Mouse (Mus musculus) adrenal gland, postnatal 25 days (tissue): ENCODE data around the gene Mrrf. TPM values are rescaled to one million over a fixed set of nuclear protein-coding genes. Genes with fewer than 3 reads are reported as not detected.
A peak's percentile ranks its signal among the peaks of the same experiment; 100 is the strongest.

Source experiments
- DNase-seq: peaks from one replicate; pipeline ENCODE4 v3.0.0; 2021; ENCODE audit warnings: mixed read lengths
- total RNA-seq: library from RNA; stranded (reverse); gene quantifications from 2 replicates; pipeline ENCODE4 v1.2.3, GENCODE M21; 2021

The Mrrf gene
- total RNA-seq, 1 experiment from 2014 or later, result 24.6 TPM

- no peak for DNase-seq
Measured at GRCm38 (mm10) chr2:36201756-36202610, 65.8 kb downstream of the Mrrf start.

DNA sequence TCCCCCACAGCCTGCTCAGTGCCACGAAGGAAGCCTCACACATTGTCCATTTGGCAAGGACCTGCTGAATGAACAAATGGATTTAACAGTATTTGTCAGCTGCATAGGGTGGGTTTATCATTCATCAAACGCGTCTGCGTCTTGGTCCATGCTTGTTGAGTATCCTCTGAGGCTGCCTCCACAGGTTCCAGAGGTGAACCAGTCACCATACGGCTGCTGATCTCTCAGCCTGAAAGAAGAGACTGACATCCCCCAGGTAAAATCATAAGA, 66.4 kb downstream of the Mrrf start:
- no peak for DNase-seq

- no peak for DNase-seq
Measured at GRCm38 (mm10) chr2:36203011-36203825, 67.0 kb downstream of the Mrrf start.

DNA sequence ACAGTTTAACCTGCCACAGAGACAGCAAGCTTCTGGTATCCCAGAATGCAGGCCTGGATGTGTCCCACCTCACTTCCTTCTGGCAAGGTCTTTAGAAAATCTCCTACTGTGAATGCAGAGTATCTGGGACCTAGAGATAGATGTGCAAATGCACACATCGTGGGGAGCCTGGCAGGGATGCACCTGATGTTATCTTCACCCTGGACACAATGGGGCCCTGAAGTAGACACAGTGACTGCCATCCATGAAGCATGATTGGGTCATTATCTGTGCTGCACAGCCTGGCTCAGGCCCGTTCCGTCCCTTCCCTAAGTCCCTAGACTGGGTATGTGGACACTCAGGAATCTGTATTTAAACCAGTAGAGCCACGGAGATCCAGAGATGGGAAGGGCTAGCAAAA, 68.4 kb downstream of the Mrrf start:
- no peak for DNase-seq

- DNase-seq, result no peak
Measured at GRCm38 (mm10) chr2:36207071-36207470, 70.9 kb downstream of the Mrrf start.

DNA sequence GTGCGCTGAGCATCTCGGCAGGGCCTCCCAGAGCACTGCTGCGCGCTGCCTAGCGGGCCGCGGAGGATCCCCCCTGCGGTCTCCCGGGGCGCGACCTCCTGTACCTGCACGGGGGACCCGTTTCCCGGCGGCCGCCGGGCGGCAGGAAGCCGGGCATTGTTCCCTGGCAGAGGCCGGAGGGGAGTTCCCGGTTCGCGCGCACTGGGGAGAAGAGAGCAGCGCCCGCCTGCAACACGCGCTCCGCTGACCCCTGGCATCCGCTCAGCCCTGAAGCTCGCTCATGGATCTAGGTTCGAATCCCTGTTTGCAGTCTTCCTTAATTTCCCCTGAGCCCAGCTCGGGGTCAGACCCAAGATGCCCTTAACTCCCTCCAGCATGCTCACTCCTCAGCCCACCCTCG, 74.6 kb downstream of the Mrrf start:
- peak; percentile 40 for DNase-seq

DNA sequence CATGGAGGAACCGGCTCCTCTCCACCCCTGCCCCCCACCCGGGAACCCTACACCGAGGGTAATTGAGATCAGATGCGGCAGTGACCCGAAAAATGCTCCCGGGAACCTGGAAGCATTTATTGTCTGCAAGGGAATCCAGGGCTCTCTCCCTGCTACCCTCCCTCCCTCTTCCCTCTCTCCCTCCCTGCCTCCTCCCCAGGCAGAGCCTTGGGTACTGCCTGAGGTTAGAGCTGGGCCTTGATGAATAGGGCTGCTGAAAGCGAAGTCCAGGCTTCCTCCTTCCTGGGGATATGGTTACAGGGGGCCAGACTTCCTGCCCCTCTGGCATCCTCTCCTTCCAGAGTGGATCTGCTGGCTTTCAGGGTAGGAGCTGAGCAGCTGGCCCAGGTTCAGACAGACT, 75.6 kb downstream of the Mrrf start:
- DNase-seq, result no peak

- no peak for DNase-seq
Measured at GRCm38 (mm10) chr2:36213108-36213507, 76.9 kb downstream of the Mrrf start.

- DNase-seq, result peak; percentile 88
Measured at GRCm38 (mm10) chr2:36214023-36214422, 77.8 kb downstream of the Mrrf start.

DNA sequence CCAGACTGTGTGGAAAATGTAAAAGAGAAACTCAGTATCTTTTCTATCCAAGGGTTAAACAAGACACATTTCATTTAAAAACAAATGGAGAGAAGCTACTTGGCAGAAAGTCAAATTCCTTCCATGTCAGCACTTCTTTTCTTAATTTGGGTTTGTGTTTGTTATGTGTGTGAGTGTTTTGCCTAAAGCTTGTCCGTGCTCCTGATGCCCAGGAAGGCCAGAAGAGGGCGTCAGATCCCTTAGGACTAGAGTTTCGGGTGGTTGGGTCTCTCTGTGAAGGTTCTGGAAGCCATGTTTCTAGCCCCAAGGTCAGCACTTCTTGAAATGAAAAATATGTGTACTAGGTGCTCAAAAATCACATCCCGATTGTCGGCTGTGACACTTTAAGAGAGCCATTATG, 78.2 kb downstream of the Mrrf start:
- DNase-seq, result no peak

DNA sequence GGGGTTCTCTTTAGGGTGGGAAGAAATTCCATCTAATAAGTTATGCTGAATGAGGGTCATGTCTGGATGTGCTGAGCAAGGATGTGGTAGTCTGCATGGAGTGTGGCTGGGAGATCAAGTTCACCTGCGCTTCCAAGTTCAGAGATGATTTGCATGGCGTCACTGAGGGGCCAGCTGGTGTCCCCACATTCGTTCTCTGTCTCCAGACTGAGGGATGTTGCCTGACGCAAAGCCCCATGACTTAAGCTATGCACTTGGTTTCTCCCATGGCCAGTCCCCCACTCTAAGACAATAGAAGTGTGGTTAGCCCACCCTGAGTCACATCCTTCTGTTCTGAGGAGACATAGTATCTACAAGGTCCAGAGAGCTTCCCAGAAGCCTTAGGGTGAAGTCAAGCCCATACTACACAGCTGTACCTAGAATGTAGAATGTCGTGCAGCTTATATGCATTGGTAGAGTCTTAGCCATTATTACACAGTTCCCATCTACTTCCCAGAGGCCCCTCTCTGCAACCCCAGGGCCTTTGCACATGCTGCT, 79.1 kb downstream of the Mrrf start:
- DNase-seq, result no peak

DNA sequence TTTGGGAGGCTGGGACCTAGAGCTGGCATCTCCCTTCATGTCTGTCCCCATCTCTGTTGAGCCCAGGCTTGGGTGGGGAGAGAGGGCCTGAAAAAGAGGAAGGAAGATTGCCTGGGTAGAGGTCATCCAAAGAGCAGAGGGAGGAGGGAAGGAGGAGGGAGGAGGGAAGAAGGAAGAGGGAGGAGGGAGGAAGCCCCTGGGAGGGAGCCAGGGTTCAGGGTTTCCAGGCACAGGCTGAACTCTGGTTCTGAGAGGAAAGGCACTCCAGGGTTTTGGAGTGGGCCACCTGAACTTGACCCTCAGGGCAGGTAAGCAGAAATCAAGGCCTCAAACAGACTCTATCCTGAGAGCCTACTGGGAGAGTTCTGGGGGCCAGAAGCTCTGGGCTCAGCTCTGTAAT, 80.4 kb downstream of the Mrrf start:
- no peak for DNase-seq

GRCm38 (mm10) chr2:36216953-36217573, 80.9 kb downstream of the Mrrf start:
- DNase-seq, result no peak

DNA sequence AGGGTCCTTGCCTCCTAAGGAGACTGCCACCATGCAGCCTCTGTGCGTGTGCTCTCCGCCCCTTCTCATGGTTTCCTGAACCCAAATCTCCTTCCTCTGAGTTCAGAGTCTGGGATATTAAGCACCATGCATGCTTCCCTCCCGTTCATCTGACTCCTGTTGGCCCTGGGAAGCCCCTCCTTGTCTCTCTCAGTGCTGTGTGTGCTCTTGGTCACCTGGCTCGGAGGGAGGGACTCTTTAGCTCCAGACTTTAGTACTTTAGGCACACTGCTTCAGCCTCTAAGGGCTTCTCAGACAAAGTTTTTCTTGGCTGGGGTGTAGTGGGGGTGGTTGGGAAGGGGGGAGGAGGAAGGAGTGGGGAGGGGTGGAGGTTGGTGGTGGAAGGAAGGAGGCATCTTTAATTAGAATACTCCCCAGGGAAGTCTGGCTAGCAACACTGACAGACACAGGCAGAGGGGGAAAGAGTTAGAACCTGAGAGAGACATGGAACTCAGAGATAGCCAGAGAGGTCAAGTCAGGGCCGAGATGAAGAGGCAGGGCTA, 81.6 kb downstream of the Mrrf start:
- DNase-seq, result no peak

- DNase-seq, result no peak
Measured at GRCm38 (mm10) chr2:36220106-36220505, 83.9 kb downstream of the Mrrf start.

GRCm38 (mm10) chr2:36220891-36221290, 84.7 kb downstream of the Mrrf start:
- no peak for DNase-seq

DNA sequence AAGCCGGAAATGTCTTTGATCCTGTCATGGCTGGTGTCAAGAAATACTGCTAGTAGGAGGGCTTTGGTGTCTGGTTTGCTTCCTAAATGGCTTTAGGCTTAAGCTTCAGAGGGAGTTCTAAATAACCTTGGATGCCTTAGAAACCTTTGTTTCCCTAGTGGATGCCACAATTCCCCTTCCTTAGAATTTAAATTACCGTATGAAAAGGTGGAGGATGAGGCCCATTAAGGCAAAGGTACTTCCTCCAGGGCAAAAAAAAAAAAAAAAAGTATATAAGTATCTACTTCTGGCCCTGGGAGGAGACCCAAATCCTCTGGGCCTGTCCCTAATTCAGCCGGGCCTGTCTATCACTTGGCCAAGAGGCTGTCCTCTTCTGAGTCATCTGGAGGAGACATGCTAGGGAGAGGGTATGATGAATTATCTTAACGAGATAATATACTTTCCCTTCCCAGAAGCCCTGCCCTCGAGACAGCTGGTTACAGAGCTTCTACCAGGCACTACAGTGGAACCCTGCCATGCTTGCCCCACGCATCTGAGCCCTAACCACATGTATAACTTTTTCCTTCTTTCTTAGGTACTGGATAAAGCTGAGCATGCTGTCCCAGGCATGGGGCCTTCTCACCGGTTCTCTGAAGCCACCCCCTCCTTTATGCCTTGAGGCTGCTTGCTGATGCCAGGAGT, 86.1 kb downstream of the Mrrf start:
- no peak for DNase-seq

DNA sequence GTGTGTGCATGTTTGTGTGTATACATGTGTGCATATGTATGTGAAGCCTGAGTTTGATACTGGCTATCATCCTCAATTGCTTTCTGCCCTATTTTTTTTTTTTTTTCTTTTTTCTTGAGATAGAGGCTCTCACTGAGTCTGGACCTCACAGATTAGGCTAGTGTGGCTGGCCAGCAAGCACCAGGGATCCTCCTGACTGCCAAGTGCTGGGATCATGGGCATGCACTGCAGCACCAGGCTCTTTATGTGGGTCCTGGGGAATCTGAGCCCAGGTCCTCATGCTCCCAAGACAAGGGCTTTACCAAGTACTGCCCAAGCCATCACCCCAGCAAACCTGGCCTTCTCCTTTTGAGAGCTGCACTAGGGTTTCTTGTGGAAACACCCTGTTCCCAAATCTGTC, 87.2 kb downstream of the Mrrf start:
- no peak for DNase-seq

DNA sequence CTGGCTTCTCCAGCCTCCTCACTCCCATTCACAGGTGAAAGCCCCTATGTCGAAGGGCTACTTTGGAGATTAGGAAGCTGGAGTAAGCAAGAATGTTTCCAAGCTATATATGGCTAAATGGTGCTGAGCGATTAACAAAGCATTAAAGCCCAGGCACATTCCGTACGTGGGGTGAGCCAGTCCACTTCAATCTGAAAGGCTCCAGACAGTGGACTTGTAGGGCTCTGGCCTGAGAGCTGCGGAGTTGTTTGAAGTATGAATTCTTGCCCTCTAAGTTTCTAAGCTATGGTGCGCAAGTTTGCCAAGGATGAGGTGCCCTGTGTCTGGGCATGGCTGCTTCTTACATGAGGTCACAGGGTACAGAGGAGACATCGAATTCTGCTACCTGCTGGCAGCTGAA, 88.0 kb downstream of the Mrrf start:
- DNase-seq, result no peak

DNA sequence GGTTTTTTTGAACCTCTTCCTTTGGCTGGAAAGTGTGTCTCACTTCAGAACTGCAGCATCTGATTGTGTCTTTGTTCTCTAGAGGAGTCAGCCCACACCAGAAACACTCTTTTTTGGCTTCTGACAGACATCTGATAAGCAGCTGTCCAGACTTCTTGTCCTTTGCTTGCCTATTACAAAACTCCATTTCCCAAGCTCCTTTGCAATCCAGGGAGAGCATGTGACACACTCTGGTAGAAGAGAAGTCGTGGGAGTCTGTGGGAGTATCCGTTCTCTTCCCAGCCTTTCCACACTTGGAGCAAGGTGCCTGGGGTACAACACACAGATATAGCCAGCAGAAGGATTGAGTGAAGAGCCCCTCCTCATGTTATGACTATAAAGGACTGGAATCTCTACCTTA, 88.4 kb downstream of the Mrrf start:
- no peak for DNase-seq

DNA sequence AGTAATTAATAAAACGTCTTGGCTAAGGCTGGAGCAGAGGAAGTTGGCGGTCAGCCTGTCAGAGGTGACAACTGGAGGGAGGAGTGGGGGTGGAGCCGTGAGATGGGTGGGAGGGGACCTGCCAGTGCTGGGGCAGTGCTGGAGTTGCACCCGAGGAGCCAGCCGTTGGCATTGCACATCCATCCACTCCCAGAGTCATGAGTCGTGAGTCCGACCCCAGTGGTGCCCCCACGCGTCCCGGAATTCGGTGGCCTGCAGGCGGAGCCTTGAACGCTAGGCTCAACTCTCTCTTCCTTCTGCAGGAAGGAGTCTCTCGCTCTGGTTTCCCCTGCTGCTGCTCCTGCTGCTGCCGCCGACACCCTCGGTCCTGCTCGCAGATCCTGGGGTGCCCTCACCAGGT, 94.2 kb downstream of the Mrrf start, which contains the start of gene Ptgs1:
Gene Ptgs1, plus strand, starts transcription at position 61 of the 400 bp plus-strand sequence.
- DNase-seq, result peak; percentile 55

GRCm38 (mm10) chr2:36230967-36231366, 94.8 kb downstream of the Mrrf start:
- DNase-seq, result no peak
